Mouse (Mus musculus) MEL (cell line): Measurements from ENCODE around the gene Fstl3.

ENCODE experiments used
- BHLHE40 ChIP-seq: IDR thresholded peaks from 2 replicates; pipeline ENCODE4 v1.6.1; 2012; ENCODE audit warnings: low read depth, mild to moderate bottlenecking, inconsistent platforms, low read length, improper control_type of control experiment, borderline replicate concordance
- CHD2 ChIP-seq: IDR thresholded peaks from 2 replicates; pipeline ENCODE4 v1.6.1; 2011; ENCODE audit warnings: low read length, improper control_type of control experiment
- CTCF ChIP-seq, 3 experiments: IDR thresholded peaks in 2 of 3; conservative IDR thresholded peaks in 1 of 3; 2 replicates each; pipeline ENCODE4 v1.5.1; 2011 to 2012; ENCODE audit warnings: low read length in 3 of 3, low read depth in 2 of 3, mild to moderate bottlenecking in 2 of 3, improper control_type of control experiment in 1 of 3, inconsistent platforms in 1 of 3, mixed read lengths in 1 of 3, moderate library complexity in 1 of 3; ENCODE audit not compliant: control insufficient read depth in 1 of 3, insufficient read depth in 1 of 3, poor library complexity in 1 of 3, severe bottlenecking in 1 of 3
- ELF1 ChIP-seq: IDR thresholded peaks from 2 replicates; pipeline ENCODE4 v1.6.1; 2014; ENCODE audit warnings: low read depth, mild to moderate bottlenecking, inconsistent platforms, low read length, improper control_type of control experiment, moderate library complexity
- JUND ChIP-seq: IDR thresholded peaks from 2 replicates; pipeline ENCODE4 v1.6.1; 2011; ENCODE audit warnings: low read depth, mild to moderate bottlenecking, improper control_type of control experiment, low read length
- MXI1 ChIP-seq: IDR thresholded peaks from 2 replicates; pipeline ENCODE4 v1.6.1; 2011; ENCODE audit warnings: mild to moderate bottlenecking, low read depth, low read length, improper control_type of control experiment
- RCOR1 ChIP-seq: IDR thresholded peaks from 2 replicates; pipeline ENCODE4 v1.6.1; 2012; ENCODE audit warnings: low read depth, mild to moderate bottlenecking, inconsistent platforms, low read length, improper control_type of control experiment
- USF1 ChIP-seq: IDR thresholded peaks from 2 replicates; pipeline ENCODE4 v1.6.1; 2014; ENCODE audit warnings: low read depth, mild to moderate bottlenecking, inconsistent platforms, low read length, improper control_type of control experiment, moderate library complexity
- ZC3H11A ChIP-seq: IDR thresholded peaks from 2 replicates; pipeline ENCODE4 v1.6.1; 2012; ENCODE audit warnings: low read depth, mild to moderate bottlenecking, inconsistent platforms, low read length, improper control_type of control experiment

DNA sequence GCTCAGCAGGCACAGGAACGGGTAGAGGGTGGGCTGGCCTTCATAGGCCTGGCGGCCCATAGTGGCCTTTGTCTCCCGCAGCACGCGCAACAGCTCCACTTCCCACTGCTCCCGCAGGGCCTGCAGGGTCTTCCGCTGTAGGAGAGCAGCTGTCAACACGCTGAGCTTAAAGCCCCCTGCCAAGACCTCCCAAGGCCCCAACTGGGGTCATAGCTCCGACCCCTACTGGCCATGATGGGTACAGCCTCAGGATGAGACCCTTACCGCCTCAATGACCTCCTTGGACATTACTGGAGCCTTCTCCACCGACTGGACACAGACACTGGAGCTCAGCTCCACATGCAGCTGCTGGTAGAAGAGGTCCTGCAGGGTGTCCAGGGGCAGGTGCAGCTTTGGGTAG is 36.2 kb upstream of the Fstl3 start:
- peak; percentile 24 to 43 (median 30); a peak in 4 of 6 replicates for TF ChIP-seq CTCF (IDR thresholded peaks at IDR 0.05 in 2 of 3, conservative IDR thresholded peaks at IDR 0.05 in 1 of 3; ENCODE audit: control insufficient read depth in 1 of 3, insufficient read depth in 1 of 3, low read depth in 2 of 3, low read length in 3 of 3, poor library complexity in 1 of 3, severe bottlenecking in 1 of 3)
- no peak for TF ChIP-seq ZC3H11A
- TF ChIP-seq ELF1: no peak
- no peak for TF ChIP-seq CHD2
- no peak for TF ChIP-seq USF1
- TF ChIP-seq JUND: no peak
- TF ChIP-seq RCOR1: no peak
- TF ChIP-seq BHLHE40: no peak
- no peak for TF ChIP-seq MXI1
